In the genomic region with DNA sequence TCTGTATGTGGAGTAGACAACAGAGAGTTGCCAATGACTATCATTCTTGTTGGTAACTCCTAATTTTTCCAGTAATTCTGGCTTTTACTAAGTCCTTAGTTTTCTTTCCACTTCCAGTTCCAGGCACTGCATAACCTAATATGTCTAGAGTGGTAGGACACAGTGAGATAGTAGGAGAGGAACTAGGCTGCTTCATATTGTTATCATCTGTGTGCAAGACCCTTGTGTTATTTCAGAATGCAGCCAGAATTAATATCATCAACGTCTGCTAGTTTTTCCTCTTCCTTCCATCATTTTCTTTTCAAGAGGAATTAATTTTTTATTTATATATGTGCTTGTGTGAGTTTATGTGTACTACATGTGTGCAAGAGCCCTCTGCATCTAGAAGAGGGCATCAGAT, we compare ENCODE assay signal across 16 mouse cellular contexts.
"Had no signal": no experiment of that assay in that cellular context is flagged by ENCODE, and none has a peak within 500 bp of the region (broad histone marks: within the 10 kb centered on the region; RNA-seq: fewer than 3 reads in every experiment).

No protein-coding gene starts in this region.

- H3K36me3 ChIP-seq: neural tube, embryonic 13.5 days; neural tube, embryonic 15.5 days; stomach, embryonic 15.5 days had no signal

- H3K4me3 ChIP-seq: neural tube, embryonic 13.5 days; neural tube, embryonic 15.5 days; stomach, embryonic 15.5 days had no signal

- H3K27ac ChIP-seq: neural tube, embryonic 13.5 days; neural tube, embryonic 15.5 days; stomach, embryonic 15.5 days; stomach, postnatal 0 days had no signal

- H3K9ac ChIP-seq: neural tube, embryonic 13.5 days; neural tube, embryonic 15.5 days; stomach, embryonic 15.5 days had no signal

- H3K9me3 ChIP-seq: neural tube, embryonic 13.5 days; neural tube, embryonic 15.5 days; stomach, embryonic 15.5 days had no signal

- DNase-seq: retina, postnatal 1 day; right cerebral cortex, adult 18-20 months; right cerebral cortex, postnatal 14 days; right cerebral cortex, postnatal 25 days; right cerebral cortex, postnatal 4 days; spleen, adult 18-20 months; thymus, adult 18-20 months; thymus, adult 2 months; thymus, postnatal 14 days; thymus, postnatal 25 days; thymus, postnatal 36 days; thymus, postnatal 4 days had no signal

- H3K27me3 ChIP-seq: neural tube, embryonic 13.5 days; neural tube, embryonic 15.5 days; stomach, embryonic 15.5 days had no signal

- H3K4me1 ChIP-seq: neural tube, embryonic 13.5 days; neural tube, embryonic 15.5 days; stomach, embryonic 15.5 days had no signal
